Mouse (Mus musculus) T-helper 2 cell (primary cell): Measurements from ENCODE around the gene F12.

Experiments used
- in situ Hi-C: fragments of 300-600 bp; cut with MboI, MseI; formaldehyde crosslinking; loops from one replicate; pipeline ENCODE4 v1.15.1; 2025; ENCODE audit warnings: high pct_unique_total_duplicates

The F12 gene

DNA sequence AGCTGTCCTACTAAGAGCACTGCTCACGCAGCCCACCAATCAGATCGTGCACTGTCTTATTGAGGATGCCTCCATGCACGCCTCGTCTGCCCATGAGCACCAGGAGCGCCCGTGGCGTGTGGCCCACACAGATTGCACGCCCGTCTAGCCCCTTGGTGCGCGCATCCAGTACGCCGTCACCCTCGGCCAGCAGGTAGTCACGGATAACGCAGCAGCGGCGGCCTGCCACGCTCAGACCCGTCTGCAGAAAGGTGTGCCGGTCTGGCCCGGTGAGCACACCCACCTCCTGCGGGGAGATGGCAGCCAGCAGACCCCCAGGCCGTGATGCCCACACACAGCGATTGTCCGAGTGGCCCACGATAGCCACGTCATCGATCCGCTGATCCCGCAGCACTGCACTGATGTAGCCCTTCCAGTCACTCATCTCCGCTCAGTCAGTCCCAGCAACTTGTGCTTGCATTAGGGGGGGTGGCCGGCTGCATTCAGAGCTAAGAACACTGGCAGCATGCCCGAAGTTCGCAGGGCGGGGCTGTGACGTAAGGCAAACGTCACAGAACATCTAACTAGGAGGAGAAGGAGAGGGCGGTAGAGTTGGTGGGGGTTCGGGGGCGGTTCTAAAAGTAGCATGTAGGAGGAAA, 11.7 kb downstream of the F12 start, which contains the start of gene Pfn3:
Gene Pfn3 (minus strand): TSS at position 490 of the 638 bp plus-strand sequence.
- in situ Hi-C loops: loop anchor here (5.0 kb wide), 1 partner anchor 37 kb away; no protein-coding TSS in a partner anchor

DNA sequence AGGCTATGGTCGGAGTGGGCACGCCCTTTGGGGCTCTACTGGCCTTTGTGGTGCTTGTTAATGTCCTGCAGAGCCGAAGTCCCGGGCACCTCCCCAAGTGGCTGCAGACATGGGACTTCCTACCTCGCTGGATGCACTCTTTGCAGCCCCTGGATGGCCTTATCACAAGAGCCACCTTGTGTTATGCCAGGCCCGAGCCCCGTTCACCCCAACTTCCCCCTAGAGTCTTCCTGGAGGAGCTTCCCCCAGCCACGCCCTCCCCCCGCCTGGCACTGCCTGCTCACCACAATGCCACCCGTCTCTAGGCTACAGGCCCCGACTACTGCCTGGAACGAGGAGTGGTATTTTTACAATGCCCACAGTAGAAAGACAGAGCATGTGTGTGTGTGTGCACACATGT, 13.3 kb downstream of the F12 start:
- in situ Hi-C loops: no loop called here

DNA sequence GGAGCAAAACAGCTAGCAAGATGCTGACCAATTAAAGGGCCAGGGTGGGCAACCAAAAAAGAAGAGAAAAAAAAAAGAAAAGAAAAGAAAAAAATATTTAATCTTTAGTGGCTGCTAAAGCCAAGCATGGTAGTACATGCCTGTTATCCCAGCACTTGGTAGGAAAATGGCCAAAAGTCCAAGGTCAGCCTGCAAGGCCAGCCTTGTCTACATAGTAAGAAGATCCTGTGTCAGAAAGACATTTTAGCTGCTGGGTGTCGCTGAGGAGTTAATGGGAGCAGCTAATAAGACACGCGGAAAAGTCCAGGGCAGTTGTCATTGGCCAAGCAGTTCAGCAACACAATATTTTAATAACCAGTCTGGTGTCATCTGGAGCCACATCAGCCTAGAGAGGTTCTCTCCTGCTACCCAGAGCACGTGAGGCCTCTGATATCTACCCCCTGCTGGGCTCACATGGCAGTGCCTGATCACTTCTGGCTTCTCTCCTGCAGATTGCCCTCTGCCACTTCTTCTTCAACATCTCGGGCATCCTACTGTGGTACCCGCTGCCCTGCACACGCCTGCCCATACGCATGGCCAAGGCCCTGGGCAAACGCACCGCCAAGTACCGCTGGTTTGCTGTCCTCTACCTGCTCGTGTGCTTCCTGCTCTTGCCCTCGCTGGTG, 13.8 kb downstream of the F12 start:
- in situ Hi-C loops: no loop called here

DNA sequence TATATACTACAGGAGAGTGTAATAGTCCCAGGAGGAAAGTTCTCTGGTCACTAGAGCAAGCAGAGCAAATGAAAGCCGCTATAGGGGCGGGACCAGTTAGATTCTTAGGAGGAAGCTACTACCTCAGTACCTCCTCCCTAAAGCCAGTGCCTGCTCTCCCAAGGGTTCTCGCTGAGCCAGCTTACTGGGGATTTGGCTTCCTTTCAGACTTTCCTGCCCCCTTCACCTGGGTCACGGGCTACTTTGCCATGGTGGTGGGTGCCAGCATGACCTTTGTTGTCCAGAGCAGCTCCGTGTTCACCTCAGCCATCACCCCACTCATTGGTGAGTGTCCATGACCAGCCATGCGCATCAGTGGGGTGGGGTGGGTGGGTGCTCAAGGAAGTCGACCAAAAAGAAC, 14.8 kb downstream of the F12 start:
- in situ Hi-C loops: no loop called here

DNA sequence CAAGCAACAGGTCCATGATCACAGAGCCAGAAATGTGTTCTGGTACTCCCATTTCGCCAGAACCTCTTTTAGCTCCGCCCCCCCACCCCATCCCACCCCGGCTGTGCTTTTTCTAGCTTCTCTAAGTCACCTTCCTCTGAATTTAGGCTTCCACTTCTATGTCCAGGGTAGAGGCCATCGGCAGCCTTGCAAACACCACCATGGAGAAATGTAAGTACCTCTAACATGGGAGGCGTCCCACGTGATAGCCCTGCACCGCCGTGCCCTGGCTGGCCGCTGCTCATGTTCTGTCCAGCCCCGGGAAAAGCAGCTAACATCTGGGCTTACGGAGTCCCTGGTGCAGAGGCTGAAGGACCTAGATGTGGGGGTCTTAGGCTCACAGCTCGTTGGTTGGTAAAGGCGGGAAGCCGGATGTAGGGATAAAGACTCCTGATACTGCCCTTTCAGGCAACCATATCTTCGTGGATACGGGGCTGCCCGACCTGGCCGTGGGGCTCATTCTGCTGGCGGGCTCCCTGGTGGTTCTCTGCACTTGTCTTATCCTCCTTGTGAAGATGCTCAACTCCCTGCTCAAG, 18.0 kb downstream of the F12 start:
- in situ Hi-C loops: loop anchor here (5.0 kb wide), 1 partner anchor 104 kb away; the partner anchor contains the start of gene Pdlim7

DNA sequence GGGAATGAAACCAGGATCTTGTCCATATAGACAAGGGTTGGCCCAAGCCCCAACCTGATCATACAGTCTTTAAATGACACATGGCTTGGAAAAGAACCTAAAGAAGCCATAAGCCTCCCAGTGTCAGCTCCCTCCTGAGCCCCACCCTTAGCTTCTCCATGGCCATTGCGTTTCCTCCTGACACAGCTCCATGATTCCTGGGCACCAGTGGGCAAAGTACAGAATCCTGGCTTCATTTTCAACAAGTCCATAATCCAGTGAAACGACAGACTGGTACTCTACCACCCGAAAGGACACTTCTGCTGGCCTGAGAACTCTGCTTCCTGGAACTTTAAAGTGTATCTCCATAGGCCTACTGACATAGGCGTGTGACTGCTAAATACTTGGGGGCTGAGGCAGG, 19.3 kb downstream of the F12 start:
- in situ Hi-C loops: loop anchor here (5.0 kb wide), 1 partner anchor 105 kb away; the partner anchor contains the start of gene Pdlim7

DNA sequence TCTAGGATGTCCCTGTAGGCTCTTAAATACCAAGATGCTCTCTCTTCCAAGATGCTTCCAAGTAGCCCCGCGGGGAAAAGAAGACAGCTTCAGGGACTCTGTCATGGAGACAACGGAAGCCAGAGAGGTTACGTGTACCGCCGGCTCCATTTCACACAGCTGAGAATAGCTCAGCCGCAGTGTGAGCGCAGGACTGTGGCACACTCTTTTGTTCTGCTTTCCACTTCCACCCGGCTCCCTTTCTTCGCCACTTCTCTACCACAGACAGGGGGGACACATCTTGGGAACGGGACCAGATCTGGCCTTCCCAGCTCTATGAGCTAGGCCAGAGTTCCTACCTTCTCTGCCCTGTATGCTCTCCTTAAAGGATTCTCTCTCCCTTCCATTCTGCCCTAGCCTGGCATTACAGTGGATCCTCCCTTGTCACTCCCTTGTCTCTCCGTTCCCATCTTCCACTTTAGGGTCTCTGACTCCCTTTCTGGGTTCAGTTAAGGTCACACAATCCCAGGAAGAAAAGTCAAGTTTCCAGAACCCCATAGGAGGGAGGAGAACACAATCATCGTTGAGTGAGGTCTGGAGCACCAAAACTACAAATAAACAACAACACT, 20.7 kb downstream of the F12 start:
- in situ Hi-C loops: loop anchor here (5.0 kb wide), 1 partner anchor 106 kb away; the partner anchor contains the start of gene Pdlim7

DNA sequence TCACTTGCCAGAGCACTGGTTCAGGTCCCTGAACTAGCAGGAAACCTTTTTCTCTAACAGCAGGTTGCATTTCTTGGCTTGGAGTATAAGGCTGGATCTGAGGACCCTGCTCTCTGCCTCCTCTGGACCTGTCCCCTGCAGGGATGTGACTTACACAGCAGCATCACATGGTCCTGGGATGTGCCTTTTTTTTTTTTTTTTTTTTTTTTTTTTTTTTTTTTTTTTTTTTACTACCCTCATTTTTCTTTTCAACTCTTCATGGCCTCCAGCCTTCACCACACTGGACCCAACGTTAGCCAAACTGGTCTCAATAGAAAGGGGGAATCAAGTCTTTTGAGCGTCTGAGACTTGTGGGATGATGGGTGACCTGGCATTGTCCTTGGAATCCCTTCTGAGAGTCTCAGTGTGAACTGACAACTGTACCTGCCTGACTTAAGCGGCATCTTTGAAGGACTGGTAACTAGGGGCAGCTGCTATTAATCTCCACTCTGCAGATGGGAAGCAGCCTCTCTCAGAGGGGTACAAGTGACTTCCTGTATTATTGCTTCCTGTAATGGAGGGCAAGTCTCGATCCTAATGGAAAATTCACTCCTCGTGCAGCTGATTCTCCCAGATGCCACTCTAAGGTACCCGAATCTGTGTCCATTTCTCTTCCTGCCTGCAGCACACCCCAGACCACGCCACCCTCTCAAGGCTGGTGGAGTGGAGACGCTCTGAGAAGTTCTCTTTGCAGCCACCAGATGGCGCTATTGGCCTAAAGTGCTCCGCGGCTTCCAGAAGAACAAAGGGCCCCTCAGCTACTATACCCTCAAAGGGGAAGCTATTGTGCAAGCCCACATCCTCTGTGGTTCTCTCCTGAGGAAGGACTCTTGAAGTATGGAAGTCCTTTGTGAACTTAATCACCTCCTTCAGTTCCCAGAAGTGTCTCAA, 21.5 kb downstream of the F12 start:
- in situ Hi-C loops: loop anchor here (5.0 kb wide), 1 partner anchor 107 kb away; the partner anchor contains the start of gene Pdlim7

DNA sequence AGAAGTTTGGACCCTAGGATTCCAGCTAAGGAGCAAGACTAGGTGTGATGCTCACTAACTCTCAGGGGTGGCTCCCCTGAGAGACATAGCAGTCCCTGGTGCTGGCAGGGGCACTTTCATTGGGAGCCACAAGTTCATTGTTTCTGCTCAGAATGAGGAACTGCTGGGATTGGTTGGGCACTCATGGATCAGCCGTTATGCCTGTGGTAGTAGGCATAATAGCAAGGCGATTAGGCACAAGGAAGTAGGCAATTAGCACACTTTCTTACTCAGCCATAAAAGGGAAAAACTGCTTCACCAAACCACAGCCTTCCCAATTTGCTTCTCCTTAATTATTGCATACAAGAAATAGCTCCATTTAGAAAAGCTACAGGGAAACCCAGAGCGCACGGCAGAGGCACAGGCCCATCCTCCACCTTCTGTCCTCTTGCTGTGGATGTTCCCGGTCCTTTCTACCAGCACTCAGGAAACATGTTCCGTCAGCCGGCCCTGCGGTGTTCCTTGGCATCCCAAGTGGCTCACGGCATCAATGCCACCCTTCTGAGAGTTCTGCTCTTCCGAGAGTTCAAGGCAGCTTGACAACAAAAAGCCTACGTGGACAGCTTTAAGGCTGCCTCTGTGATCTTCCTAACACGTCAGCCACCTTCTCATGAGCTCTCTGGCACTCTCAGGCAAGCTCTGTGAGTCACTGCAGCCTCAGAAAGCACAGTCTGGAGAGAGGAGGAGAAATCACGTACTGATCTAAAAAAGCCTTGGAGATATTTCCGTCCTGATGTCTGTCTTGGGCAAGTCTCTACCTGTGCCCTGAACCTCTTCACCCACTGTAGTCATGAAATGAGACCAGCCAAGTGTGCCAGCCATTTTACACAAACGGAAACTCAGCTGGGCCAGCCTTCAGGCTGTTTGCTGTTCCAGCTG, 22.4 kb downstream of the F12 start:
- in situ Hi-C loops: no loop called here

DNA sequence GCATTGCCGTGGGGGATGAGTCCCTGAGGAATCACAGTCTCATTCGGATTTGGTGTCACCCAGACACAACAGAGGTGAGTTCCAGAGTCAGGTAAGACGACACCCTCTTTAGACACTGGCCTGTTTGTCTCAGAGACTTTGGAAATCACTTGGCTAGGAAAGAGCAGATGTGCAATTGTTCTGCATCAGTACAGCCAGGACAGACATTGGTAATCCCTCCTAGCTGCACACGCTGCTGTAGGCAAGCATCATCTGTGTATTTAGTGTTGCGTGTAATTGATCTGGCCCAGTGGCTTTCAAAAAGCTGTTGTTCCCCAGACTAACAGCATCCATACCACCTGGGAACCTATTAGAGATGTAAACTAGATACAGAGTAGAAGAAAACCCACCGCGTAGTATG, 23.3 kb downstream of the F12 start:
- in situ Hi-C loops: no loop called here

DNA sequence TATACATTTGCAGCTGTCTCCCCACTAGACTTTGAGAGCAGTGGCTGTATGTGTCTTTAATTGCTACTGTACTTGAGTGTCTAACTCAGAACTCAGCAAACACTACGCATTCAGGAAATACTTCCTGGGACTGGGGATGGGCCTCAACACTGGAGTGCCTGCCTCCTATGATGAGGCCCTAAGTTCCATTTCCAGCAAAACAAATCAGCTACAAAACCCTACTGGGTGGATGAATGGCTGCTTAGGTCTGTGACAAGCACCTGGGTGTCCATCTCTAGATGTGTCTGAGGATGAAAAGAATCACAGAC, 26.6 kb downstream of the F12 start:
- in situ Hi-C loops: no loop called here

DNA sequence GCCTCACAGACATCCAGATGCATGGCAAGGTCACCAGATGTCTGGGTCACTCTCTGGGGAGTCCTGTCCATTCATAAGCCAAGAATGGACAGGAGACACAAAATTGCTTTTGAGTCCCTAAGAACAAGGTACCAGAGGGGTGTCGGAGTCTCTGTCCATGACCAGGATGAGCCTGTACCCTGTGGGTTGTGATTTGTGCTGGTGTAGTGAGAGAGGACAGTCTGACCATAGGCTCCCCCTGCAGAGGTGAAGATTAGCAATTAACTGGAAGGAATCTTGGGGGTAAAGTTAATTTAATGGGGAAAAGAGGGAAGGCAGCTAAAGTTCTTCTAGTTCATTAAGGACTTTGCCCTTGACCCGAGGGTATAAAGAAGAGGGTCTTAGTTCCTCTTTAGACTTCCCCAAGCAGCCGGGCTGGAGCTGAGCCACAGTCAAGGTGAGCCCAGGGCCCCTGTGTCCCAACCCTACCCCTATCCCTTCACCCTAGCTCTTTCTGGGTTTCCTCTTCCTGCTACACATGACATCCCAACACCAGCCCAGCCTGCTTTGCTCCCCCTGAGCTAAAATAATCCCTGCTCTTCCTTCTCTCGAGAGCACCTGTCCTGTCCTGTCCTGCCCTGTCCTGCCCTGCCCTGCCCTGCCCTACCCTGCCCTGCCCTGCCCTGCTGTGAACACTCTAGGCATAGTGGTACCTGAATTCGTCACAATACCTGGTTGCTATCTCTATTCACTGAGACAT, 27.1 kb downstream of the F12 start:
- in situ Hi-C loops: no loop called here

DNA sequence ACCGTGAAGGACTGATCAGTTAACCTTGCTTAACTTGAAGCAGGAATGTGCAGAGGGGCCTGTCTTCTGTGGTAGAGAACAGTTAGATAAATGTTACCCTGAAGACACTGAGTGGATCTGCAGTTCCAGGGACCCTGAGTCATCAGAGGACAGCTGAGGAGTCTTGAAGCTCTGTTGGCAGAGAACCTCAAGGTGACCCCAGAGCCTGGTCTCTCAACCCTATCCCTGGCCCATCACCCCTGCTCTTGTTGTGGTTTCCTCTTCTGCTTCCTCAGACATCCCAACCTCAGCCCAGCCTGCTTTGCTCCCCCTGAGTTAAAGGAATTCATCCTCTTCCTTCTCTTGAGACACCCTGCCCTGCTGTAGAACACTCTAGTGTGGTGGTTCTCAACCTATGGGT, 28.5 kb downstream of the F12 start, which contains the start of gene Slc34a1:
Gene Slc34a1 (plus strand): TSS at position 100 of the 400 bp plus-strand sequence.
- in situ Hi-C loops: no loop called here

DNA sequence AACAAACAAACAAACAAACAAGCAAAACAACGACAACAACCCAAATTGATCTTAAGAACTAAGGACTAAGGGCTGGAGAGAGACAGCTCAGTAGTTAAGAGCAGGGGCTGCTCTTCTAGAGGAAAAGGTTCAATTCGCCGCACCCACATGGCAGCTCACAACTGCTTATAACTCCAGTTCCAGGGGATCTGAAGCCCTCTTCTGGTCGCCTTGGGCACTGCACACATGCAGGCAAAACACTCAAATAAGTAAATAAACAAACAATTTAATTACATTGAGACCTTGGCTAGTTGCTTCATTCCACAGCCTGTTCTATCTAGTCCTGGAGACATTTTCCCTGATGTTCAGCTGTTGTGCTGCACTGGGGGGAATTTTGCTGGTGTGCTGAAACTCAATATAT, 33.7 kb downstream of the F12 start:
- in situ Hi-C loops: no loop called here

DNA sequence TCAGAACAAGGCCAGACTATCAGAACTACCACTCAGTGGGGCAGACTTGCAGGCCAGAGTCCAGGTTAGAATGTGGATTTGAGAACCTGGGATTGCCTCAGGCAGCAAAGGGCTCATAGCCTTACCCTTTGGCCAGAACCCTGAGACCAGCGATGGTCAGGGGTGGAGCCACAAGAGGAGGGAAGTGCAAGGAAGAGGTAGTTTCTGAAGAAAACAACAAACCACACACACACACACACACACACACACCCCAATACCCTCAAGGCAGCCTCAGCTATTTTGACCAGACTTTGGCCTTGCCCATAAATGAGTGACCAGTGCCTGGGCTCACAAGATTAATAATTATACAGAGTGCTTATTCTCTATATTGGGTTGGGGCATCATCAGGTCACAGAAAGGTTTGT, 35.0 kb downstream of the F12 start:
- in situ Hi-C loops: no loop called here

DNA sequence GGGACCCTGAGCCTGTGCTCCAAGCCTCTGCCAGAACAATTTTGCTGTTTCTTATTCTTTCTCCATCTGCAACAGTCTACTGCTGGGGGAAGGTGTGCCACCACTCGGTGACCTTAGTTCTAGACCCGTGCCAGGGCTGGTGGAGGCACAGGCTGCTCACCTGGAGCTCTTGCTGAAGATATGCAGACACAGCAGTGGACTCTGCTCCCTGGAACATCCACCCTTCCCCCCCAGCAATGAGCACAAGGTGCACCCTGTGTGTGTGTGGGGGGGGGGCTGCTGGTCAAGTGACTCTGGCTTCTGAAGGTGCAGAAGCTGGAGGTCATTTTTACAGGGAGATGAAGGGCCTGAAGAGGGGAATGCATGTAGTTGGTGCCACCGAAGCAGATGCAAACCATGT, 35.9 kb downstream of the F12 start:
- in situ Hi-C loops: no loop called here

DNA sequence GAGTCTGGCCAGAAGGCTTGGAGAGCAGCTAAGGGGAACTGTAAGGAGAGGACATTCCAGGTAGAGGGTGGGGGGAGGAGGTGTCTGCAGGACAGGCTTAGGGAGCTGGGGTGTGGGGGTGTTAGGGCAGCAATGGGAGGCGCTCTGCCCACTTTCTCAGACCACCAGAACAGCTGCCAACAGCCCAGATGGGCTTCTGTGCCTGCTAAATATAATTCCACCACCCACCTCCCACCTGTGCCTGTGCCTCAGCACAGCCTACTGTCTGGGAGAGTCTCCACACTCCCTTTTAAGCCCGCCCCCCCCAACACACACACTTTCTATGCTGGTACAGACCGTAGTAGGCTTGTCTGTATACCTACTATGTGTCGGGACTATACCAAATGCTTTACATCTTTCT, 44.8 kb downstream of the F12 start:
- in situ Hi-C loops: no loop called here

DNA sequence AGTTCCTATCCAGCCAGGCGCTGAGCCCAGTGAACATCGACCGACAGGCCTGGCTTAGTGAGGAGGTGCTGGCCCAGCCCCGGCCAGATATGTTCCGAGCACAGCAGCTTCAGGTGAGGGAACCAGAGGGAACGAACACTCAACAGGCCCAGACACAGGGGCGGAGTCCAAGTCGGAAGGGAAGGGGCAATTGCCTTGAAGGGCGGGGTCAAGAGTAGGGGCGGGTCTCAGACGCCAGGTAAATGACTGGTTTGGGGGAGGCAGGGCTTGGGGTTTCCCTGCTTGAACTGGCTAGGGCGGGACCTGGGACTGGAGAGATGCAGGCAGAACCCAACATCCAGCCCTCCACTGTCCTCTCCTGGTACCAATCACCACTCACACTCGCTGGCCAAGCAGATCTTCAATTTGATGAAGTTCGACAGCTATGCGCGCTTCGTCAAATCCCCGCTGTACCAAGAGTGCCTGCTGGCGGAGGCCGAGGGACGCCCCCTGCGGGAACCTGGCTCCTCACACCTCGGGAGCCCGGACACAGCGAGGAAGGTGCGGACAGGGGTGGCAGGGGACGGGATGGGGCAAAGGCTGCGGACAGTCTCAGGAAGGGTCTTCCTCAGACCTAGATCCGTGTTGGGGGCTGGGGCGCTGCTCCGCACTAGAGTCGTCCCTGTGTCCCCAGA, 47.5 kb downstream of the F12 start:
- in situ Hi-C loops: no loop called here

DNA sequence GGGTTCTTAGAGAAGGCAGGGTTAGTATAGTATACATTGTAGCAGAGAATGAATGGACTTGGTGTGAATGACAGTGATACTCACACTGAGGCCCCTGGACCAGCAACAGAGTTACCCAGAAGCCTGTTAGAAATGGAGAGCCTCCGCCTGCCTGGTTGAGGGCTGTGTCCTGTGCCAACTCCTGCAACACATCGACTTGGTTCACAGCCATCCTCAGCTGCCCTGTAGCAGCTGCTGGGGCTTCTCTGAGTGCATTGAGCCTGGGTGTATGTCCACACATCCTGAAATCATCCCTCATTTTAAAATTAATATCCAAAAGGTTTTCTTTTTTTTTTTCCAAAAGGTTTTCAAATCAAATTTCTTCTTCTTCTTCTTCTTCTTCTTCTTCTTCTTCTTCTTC, 50.7 kb downstream of the F12 start:
- in situ Hi-C loops: no loop called here
